Mouse (Mus musculus): ENCODE data around the gene Neurl4.
A peak's percentile ranks its signal among the peaks of the same experiment; 100 is the strongest.
"Not testable (repeated sequence)": the region's sequence is repeated elsewhere in the genome, so short reads cannot be mapped to it uniquely, and the experiment has no call there.

The Neurl4 gene

DNA sequence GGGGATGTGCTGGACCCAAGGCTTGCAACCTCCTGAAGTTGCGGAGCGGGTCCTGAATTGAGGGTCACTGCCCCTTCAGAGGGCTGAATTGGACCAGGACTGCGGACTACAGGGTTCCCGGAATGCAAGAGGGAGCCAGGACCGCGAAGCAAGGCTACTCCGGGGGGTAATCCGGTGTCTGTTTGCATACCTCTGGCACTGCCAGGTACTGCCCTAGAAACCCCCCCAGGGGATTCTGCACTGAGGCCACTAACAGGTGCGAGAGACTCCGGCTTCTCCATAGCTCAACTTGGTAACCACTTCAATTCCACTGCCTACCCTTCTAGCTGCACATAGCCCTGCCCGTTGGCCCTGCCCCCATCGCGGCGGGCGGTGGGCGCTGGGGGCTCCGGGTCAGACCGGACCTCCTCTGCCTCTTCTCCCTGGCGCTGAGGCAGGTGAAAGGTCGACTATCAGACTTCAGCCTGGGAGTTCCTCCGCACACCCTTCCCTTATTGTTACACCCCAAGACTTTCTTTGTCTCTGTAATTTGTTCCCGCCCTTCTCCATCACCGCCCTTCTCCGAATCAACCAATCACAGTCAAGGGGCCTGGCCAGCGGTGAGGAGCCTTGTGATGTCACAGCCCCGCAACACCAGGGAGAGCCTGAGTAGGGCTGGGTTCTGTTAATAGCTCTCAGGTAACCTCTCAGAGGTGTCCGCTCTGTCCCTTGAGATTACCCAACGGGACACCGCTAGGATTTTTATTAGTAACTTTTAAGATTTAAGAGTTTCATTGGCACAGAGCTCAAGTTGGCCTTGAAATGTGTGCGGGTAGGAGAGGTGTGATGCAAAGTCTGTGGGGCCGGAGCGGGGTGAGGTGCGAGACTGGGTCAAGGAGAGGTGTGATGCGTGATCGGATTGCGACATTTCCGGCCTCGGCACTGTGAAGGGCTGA is at the start of gene Neurl4, which contains the start of gene 2810408A11Rik:
Neurl4 (plus strand) TSS at position 602 of the 935 bp plus-strand sequence.
2810408A11Rik (minus strand) TSS at position 517 of the 935 bp plus-strand sequence.
- peak; percentile 97 for DNase-seq (ENCODE audit: low spot score)

DNA sequence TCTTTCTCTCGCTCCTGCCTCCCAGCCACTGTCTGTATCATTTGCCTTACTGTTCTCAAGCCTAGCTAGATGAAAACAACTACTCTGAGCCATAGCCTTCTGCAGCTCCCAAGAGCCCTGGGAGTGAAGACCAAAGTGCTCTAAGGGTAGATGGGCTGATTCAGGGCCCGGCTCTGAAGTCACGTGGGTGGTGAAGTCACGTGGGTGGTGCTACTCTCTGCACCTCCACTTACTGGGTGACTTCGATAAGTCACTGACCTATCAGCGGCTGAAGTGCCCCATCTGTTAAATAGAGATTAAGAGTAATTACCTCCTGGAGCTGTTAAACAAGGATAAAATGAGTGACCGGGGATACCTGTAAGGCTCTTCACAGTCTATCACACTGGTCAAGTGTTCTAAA is 46.9 kb upstream of the Neurl4 start:
- DNase-seq (ENCODE audit: low spot score), result peak; percentile 24

DNA sequence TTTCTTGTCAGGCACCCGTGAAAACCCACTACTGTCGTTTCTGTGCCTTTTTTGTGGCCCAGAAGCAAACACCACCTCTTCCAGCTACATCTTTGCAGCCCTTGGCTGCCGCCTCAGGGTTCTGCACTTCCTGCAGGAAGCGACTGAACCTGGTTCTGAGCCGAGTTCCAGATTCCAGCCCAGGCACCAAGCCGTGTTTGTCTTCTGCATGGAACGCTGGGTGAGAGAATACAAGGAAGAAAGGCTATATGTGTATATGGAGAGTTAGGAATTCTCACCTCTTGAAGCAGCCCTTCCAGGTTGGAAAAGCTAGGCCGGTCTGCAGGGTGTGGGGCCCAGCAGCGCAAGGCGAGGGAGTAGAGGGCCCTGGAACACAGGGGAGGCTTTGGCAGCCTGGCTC is 46.2 kb upstream of the Neurl4 start:
- DNase-seq (ENCODE audit: low spot score), result no peak

DNA sequence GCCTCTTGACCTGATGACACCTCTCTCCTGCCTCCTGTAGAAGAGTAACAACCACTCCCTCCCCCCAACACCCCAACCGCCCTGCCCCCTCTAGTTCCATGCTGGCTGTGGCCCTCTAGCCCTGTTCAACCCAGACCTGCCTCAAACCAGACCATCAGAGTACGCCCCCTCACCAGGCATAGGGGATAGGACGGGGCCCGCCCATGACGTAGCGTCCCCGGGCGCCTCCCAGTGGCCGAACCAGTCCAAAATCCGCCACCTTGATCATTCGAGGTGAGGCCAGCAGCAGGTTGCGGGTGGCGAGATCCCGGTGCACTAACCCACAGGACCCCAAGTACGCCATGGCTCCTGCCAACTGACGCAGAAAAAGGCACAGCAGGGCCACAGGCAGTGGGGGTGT is 45.5 kb upstream of the Neurl4 start:
- DNase-seq (ENCODE audit: low spot score), result peak; percentile 72

DNA sequence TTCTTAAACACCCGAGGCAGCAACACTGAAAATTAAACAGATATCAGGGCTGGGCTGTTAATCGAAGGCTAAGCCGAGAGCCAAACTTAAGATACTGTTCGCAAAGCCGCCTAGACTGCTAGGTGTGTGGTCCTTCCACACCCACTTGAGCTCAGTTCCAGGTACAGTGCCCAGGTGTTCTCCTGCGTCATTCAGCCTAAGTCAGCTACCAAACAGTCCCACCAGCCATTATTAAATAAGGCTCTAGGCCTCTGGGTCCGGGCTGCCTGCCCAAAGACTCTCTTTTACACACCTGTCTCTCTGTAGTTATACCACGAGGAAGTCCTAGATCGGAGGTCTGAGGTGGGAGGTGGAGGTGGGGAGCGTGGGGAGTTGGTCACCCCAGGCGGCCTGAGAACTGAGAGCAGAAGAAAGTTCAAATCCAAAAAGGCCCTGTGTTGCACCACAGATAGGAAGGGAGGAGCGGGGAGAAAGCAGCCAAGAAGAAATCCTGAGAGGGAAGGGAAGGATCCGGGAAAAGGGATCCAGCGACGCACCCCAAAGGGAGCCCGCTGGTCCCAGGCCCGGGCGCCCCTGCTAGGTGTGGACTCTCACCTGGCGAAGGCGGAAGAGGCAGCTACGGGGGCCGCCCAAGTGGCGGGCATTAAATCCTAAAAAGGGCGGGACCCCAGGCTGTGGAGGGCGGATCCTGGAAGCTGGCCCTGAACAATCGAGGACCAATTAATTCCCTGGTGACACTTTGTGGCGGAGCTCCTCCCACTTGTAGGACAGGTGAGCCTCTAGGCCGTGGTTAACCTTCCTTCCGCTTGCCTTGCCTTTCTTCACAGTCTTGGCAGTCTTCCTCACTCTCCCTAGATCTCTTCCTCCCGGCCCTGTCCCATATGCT is 42.5 kb upstream of the Neurl4 start, which contains the start of gene Tnk1:
Tnk1 (minus strand) TSS at position 618 of the 886 bp plus-strand sequence.
- DNase-seq (ENCODE audit: low spot score), result no peak

DNA sequence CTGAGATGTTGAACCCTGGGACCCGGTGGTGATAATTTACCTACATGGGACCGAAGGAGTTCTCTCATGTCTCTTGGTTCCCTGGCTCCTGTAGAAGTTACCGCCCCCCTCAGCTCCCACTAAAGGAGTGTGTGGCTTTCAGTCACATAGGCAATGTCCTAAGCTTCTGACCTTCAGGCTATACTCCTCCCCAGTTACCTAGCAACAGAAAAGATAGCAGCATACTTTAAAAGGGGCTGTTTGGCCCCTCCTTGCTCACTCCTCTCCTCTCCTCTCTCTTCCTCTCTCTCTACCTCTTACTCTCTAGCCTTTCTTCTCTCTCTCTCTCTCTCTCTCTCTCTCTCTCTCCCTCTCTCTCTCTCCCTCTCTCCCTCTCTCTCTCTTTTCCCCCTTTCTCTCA is 37.1 kb upstream of the Neurl4 start:
- DNase-seq (ENCODE audit: low spot score), result not testable (repeated sequence)

DNA sequence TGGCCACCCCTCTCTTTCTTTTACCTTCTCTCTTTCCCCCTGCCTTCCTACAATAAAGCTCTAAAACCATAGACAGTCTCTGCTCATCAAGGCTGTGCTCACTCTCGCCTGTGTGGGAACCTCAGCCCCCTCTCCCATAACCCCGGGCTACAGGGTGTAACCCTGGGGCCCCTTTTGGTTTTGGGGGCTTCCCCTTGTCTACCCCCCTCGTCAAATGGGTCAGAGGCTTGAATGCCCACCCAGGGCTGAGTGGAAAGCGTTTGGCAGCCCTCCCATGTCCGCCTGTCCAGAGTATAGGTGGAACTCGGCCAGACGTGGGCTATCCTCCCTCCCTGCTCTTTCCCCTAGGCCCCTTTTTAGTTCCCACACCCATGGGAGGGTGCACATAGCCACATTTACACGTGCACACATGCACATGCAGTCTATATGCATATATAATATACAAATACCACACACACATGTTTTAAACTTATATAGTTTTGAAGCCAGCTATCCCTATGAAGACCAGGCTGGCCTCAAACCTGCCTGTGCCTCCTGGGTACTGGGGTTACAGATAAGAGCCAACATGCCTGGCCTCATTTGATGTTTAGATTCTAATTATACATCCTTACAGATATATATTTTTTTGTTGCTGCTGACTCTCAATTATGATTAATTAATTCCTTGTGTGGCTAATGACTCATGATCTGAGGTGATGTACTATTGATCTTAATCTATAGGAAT is 36.6 kb upstream of the Neurl4 start:
- DNase-seq (ENCODE audit: low spot score), result no peak

DNA sequence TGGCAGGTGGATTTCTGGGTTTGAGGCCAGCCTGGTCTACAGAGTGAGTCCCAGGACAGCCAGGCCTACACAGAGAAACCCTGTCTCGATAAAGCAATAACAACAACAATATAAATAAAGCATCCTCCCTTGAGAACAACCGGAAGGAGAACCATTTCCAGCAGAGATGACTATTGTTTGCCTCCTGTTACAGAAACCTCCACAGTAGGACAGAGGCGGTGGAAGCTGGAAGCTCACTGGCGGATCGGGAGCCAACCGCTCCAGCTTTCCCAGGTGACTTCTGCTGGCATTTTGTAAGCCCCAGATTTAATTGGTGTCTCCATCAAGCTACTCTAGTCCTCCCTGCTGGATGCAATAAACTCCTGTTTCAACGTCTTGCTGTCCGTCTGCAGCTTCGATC is 35.3 kb upstream of the Neurl4 start:
- DNase-seq (ENCODE audit: low spot score), result no peak

DNA sequence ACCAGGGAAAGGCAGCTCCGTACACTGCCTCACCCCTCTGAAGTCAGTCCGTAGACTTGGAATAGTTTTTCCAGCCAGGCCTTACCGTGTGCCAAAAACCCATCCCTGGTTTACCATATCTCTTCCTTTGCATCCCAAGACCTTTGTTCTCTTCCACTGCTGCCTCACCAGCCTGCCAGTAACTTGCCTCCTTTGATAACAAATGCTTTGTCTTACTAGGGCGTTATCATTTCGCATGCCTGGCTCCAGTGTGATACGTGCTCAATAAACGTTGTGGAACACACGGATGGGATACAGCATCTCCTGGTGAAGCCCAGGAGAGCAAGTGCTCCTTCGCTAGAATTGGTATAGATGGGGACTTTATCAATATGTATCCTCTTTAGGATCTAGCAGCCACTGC is 33.5 kb upstream of the Neurl4 start:
- no peak for DNase-seq (ENCODE audit: low spot score)

DNA sequence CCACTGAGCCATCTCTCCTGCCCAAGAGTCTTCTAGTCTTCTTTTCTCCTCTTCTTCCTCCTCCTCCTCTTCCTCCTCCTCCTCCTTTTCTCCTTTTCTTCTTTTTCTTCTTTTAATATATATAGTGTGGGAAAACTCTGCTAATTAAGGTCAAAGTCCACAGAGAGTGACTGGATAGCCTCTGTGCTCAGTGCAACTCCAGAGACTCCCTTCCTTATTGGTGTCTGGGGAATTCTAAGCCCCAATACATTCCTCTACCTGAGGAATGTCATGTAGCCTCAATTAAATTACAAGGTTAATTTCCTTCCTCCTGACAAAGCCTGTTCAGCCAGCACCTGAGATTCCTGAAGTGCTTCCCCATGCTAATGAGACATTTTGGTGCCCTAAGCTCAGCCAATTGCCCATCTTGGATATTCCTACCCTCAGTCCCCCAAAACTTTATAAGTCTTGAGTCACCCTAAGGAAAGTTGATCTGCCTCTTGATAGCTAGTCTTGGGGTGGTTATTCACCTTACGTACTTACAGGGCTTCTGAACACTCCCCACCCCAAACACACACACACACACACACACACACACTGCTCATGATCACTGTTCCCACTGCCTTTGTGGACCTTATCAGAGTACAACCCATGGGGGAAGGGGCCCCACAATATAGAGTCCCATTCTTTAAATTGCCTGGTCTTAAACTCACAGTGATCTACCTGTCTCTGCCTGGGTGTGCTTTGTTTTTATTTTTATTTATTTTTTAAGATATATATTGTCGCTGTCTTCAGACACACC is 30.4 kb upstream of the Neurl4 start:
- DNase-seq (ENCODE audit: low spot score), result no peak

DNA sequence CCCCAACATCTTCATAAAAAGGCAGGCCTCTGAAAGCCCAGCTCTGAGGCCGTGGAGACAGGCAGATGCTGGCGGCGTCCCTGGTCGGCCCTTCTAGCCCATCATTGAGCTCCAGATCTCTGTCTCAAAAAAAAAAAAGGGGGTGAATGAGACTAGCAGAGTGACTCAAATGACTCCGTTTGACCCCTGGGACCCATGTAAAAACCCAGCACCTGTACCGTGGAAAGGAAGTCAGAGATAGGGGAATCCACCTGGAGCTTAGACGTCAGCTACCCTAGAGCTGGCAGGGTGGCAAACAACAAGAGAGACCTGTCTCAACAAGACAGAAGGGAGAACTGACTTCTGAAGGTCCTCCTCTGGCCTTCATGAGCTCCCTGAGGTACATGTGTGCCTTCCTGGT is 29.1 kb upstream of the Neurl4 start:
- no peak for DNase-seq (ENCODE audit: low spot score)

DNA sequence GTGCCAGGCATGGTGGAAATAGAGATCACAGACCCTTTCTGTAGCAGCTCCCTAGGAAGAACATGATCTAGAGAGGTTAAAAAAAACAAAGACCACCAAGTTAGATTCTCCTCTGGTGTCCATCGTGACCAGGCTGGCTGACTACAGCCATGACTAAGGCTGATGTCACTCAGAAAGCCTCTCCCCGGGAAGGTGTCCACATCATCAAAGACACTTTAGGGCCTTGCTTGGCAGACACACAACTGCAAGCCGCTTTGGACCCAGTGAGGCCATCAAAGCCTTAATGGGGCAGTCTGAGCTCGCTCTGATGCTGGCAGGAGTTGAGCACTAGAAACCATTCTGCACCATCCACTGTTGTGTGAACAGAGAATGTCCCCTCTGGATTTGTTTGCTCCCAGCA is 28.4 kb upstream of the Neurl4 start:
- DNase-seq (ENCODE audit: low spot score), result no peak

DNA sequence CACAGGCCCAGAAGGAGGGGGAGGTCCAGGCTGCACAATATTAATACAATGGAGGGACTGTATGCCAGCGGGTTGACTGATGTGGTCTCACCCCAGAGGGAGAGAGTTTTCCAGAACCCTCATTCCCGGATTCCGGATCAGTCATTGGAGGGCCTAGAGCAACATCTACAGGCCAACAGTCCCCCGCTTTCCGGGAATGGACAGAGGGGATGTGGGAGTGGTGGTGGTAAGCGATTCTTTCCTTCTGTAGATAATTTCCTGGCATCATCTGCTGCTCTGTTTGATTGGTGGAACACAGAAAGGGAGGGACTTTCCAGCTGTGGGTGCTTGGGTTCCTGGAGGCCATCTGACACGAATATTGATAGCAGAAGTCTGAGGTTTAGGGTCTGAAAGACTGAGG is 24.7 kb upstream of the Neurl4 start:
- DNase-seq (ENCODE audit: low spot score), result no peak

DNA sequence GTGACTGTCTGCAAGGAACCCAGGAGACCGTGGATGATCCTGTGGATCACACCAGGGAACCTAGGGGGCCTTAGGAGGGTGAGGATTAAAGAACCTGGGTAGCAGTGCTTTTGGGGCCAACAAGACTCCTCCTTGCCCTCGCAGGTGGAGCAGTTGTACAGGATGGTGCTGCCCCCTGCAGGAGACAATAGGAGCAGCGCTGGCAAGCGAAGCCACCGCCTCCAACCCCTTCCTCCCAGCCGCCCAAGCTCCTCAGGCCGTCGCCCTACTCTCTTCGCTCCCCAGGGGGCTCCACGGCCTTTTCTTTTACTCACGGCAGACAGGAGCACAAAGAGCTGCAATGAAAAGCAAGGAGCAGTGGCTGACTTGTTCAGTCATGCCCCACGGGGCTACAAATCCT is 24.0 kb upstream of the Neurl4 start:
- peak; percentile 88 for DNase-seq (ENCODE audit: low spot score)

DNA sequence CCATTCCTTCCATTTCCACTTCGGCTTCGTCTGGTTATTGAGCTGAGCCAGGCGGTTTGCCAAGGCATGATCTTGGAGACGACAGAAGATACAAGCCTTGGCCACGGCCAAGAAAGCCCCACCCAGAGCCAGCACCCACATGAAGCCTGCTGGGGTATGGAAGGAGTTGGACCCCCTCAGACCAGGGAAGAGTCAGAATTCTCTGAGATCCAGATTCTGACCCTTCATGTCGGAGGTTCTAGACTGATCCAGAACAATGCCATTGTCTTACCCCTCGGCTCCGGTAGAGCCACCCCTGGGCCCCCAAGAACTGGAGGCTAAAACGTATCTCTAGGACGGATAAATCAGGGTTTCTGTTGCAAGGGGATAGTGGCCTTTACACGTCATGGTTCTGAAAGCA is 23.0 kb upstream of the Neurl4 start, which contains the start of gene Tmem95:
Tmem95 (minus strand) TSS at position 141 of the 400 bp plus-strand sequence.
- DNase-seq (ENCODE audit: low spot score), result no peak

DNA sequence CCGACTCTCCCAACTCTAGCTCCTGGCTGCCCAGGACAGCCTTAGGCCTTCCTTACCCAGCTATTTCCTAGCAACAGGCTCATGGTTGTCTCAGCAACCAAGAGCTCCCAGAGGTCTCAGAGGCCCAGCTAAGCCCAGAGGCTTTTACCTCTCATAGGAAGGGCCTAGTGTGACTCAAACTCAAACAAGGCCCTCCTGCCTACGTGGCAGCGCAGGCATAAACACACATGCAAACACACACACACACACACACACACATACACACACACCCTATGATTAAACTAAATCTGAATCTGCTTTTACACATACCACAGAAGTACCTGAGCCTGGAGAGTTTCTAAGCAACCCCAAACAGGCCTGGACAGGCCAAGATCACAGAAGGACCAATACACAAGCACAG is 22.5 kb upstream of the Neurl4 start:
- no peak for DNase-seq (ENCODE audit: low spot score)

DNA sequence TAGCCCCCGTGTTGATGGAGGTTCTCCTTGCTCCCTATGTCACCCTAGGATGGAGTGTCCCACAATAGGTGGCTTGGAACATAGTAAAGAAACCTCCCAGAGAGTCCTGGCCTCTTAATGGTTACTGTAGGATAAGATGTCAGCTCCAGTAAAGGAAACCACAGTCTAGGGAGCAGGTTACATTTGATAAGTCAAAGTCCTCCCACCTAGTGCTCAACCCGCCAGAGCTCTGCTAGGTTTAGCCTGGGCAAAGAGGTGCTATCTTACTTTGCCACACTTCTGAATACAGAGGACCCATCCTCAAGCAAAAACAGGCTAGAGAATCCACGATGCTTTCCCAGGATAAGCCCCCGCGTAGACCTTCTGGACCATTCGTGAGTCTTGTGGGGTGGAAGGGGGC is 21.9 kb upstream of the Neurl4 start:
- DNase-seq (ENCODE audit: low spot score), result no peak

DNA sequence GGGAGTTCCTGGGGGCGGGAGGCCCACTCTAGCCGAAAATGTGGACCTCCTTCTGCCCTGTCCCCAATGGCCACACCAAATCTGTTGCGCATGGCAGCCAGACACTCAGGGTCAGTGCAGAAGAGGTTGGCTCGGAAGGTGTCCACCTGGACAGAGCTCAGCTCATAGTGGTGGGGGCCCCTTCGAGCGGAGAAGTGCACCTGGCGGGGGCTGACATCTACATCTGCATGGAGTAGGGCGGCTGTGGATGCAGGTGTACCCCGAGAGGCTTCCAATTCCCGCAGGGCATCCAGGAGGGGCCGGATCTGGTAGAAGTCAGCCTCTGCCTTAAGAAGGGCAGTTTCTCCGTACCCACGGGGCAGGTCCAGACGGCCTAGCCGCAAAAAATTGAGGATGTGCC is 21.2 kb upstream of the Neurl4 start:
- no peak for DNase-seq (ENCODE audit: low spot score)

DNA sequence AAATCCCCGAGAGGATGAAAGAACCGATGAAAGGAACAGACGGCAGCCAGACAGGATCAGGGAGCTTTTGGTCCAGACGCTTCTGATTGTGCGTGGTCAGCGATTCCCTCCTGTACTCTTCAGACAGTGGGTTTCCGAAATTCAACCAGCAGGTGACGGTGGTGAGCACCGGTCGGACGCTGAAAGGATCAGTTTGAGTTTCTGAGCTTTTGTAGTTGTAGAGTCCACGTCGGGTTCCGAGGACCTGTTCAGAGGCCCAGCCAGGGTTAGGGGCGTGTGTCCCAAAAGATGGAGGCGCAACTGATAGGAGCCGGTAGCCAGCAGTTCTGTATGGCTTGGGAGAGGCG is 20.4 kb upstream of the Neurl4 start:
- peak; percentile 85 for DNase-seq (ENCODE audit: low spot score)

DNA sequence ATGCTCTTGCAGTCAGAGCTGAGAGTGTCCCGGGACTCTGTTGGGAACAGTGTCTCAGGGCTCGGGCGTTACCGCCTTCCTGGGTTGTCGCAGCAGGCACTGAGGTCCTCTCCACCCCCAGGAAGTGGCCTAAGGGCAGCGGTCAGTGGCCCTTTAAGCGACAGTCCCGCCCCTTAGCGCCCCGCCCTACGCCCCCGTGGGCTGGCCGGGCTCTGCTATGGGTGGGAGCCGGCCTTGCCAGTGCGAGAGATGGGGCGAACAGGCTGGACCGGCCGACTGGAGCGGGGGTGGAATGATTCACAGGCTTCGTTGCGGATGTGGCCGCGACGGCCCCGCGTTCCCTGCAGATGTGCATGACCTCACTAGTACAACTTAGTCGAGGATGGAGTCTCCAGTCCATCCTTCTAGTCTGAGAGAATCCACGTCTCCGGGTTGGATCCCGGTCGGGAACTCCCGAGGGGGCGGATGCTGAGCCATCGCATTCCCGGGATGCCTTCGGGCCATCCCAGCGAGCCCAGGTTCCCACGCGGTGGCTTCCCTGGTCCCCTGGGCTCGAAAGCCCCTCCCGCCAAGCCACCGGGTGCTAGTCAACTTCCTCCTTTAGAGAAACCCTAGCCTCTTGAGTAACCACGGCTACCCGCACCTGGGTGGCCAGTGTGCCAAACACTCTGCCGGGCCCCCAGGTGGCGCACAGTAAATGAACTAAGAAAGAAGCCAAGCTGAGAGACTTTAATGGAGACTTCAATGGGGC is 19.8 kb upstream of the Neurl4 start, which contains the start of gene Kctd11:
Kctd11 (minus strand) TSS at position 554 of the 751 bp plus-strand sequence.
- peak; percentile 89 for DNase-seq (ENCODE audit: low spot score)

Data from embryo, embryonic 10.5 days (tissue).